Mouse (Mus musculus) gonadal fat pad, adult 2 months (tissue): ENCODE results near the gene Ndufb6. TPM values are rescaled to one million over a fixed set of nuclear protein-coding genes. Genes with fewer than 3 reads are reported as not detected.
"Not testable (repeated sequence)": the region's sequence is repeated elsewhere in the genome, so short reads cannot be mapped to it uniquely, and the experiment has no call there.

Source experiments
- DNase-seq: peaks from one replicate; pipeline ENCODE4 v3.0.0-alpha.2; 2012; ENCODE audit warnings: low read depth
- polyA plus RNA-seq: library from polyadenylated mRNA; depleted of rRNA; stranded (reverse); fragments of >200 nt; gene quantifications from 2 replicates; pipeline ENCODE4 v1.2.3, GENCODE M21; 2012; rRNA removed

Ndufb6 gene
- polyA plus RNA-seq = 85.4 and 99.4 TPM in 2 replicates

- no peak for DNase-seq
Measured at GRCm38 (mm10) chr4:40279276-40279900, at the start of gene Ndufb6. TSS of gene Ndufb6 (minus strand) at chr4:40279421.

- DNase-seq = no peak
Measured at GRCm38 (mm10) chr4:40327161-40327560, 47.9 kb upstream of the Ndufb6 start.

GRCm38 (mm10) chr4:40324620-40325019 lies 45.4 kb upstream of the Ndufb6 start:
- DNase-seq = no peak

DNA sequence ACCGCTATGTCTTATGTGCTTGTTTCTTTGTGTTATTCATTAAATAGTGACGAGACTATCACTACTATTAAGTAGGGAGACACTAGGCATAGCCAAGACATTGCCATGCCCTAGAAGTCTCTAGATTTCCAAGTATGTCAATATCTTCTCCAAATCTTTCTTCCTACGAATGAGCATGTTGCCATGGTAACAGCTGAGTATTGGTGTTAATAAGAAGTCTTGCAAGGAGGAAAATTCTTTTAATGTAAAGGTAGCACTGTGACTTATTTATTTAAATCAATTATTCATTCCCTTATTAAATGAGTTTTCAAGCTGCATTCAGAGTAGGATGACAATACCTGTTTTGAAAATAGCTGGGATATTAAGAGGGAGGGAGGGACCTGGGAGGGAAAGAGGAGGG lies 38.2 kb upstream of the Ndufb6 start:
- DNase-seq = no peak

DNA sequence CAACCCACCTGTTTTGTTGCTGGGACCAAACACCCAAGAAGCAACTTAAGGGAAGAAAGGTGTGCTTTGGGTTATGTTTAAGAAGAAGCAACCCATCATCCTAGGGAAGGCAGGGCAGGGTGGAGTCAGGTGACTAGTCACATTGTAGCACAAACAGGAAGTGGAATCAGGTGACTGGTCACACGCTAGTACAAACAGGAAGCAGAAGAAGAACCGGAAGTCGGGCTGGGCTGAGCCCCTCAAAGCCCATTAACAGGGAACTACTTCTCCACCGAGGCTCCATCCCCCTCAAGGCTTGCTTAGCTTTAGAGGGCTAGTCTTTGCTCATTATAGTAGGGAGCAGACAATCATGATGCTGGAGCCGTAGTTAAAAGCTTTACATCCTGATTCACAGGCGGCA lies 33.8 kb upstream of the Ndufb6 start:
- DNase-seq = no peak

- no peak for DNase-seq
Measured at GRCm38 (mm10) chr4:40312213-40312612, 33.0 kb upstream of the Ndufb6 start.

- peak; percentile 75 for DNase-seq
Measured at GRCm38 (mm10) chr4:40310796-40311383, 31.7 kb upstream of the Ndufb6 start.

DNA sequence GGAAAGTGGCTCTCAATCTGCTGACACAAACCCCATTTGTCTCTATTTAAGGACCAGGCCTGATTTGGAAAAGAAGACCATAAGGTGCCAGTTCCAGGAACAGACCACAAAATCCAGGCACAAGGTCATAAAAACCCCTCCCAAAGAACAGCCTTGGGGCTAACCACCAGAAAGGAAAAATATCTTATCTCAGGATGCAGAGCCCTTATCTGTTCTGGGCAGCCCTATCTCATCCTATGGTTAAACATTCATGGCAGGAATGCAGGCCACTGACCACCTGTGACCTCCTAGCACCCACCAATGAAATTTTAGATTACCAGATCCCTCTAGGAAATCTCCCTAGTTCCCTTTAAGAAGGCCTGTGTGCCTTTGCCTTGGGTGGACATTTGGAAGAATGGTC lies 30.5 kb upstream of the Ndufb6 start:
- DNase-seq = no peak

DNA sequence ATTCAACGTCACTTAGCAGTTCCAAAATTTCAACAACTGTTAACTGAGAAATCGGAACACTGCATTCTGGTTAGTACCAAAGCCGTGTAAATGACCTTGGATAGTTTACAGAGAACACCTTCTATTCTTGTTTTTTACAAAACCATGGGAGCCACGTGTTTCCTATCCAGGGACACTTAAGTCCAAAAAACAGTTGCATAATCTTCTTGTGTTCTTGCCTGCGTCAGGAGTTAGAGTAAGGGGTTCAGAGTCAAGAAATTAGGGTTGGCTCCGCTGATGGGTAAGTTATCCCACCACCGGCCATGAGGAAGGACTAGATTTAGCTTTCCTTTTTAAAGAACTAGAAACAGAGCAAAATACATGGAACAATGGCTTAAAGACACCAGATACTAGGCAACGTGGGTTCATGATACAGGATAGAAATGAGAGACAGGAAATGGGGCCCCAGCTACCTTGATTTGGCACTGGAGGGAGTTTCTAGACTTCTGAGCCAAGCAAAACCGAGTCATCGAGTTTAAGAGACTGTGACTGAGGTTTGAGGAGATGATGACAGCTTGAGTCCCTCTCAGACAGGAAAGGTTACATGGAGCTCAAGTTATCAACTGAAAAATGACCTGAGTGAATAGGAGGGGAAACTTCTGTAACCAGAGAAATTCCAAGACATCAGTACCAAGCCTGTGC lies 23.4 kb upstream of the Ndufb6 start:
- no peak for DNase-seq

- DNase-seq = no peak
Measured at GRCm38 (mm10) chr4:40301076-40301789, 22.0 kb upstream of the Ndufb6 start.

GRCm38 (mm10) chr4:40299169-40299568 lies 19.9 kb upstream of the Ndufb6 start:
- no peak for DNase-seq

- not testable (repeated sequence) for DNase-seq
Measured at GRCm38 (mm10) chr4:40291511-40291910, 12.3 kb upstream of the Ndufb6 start.

DNA sequence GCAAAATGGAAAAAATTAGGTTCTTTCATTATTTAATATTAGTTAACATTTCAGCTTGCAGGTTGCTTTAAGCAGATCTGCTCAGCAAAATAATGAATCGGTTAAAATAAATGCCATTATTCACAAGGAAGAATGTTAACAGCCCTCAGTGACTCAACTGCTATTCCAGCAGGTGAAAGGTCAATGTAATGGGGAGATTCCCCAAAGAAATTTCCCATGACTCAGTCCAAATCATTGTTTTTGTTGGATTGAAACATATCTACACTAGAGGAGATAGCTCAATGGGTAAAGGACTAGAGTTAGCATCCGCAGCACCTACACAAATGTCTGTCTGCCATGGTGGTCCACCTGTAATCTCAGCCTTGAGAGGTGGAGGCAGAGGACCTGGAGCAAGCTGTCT lies 9.8 kb upstream of the Ndufb6 start:
- no peak for DNase-seq

DNA sequence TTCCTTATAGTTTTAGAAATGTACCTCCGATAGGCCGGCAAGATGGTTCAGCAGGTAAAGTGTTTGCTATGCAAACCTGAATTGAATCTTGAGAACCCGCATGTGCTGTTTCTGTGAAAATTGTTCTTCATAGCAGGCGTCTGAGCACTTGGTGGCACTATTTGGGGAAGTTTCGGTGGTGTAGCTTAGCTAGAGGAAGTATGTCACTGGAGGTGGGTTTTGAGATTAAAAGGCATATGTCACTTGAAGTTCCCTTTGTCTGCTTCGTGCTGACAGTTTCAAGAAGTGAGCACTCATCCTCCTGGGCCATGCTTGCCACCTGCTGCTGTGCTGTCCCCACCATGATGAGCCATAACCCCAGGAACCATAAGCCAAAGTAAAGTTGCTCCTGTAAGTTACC lies 8.2 kb upstream of the Ndufb6 start:
- no peak for DNase-seq

GRCm38 (mm10) chr4:40285582-40285981 lies 6.4 kb upstream of the Ndufb6 start:
- DNase-seq = no peak

DNA sequence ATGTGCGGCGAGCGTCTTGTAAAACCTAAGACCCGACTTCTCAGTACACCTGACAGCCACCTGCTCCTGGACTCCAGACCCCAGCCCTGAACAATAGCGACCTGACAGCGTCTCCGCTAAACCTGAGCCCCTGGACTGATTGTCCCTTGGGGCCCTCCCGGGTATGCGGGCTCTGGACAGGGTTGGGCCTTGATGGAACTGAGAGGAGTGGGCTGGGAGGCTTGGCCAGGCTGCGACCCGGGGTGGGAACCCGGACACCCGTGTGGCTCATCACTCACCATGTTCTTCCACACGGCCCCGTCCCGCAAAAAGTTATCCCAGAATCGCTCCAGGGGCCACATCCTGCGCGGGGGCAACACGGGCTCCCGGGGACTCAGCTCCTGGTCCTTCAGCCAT lies 343 bp downstream of the Ndufb6 start:
- DNase-seq = no peak

DNA sequence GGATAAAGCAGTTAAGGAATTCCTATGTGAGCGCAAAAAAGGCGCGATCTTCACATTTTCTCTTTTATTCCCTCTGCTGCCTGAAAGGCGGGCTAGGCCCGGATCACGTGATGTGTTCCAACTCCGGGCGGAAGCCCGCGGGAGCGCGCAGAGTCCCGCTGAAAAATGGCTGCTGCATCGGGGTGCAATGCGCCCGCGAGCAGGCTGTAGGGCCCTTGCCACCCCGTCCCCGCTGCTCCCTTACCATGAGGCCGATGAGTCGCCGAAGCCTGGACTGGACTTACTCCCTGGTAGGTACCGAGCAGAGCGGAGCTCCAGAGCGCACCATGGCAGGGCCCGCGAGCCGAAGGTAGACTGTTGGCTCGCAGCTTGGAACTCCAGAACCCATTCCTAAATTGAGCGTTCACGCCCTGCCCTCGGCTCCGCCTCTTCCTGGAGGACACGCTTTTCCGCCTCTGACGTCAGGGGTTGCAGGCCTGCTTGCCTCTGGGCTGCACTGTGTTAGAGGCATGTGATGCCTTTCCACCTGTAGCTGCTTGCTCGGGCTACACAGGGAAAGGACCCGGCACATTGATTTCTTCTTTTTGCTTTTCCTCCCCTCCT lies 9.7 kb downstream of the Ndufb6 start, which contains the start of the genes Smim27 and Topors:
Gene Smim27, plus strand, starts transcription at position 150 of the 603 bp plus-strand sequence.
Gene Topors, minus strand, starts transcription at position 421 of the 603 bp plus-strand sequence.
- DNase-seq = peak; percentile 87

GRCm38 (mm10) chr4:40268835-40269234 lies 10.4 kb downstream of the Ndufb6 start:
- DNase-seq = no peak

DNA sequence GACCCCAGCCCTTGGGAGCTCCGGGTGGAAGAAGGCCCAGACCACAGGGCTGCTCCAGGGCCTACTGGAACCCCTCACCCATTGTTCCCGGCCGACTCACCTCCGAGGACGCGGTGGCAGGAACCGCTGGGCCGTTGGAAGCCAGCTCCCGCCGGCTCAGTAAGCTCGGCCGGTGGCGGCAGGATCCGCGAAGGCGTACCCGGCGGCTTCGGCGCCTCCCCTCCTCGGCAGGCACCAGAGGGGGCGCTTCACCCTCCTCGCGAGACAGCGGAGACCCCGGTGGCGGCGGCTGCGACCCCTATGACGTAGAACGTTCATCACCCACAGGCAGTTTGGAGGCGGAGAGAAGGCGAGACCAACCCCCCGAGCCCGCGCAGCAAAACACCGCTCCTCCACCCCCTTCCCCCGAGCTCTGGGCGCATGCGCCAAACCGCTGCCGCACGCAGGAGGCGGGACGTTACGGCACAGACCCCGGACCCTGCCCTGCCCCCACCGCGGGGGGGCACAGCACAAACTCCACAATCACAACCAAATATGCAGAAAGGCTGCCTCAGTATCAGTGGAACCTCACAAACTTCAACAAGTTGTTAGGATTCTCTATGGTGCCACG lies 10.9 kb downstream of the Ndufb6 start:
- DNase-seq = no peak

DNA sequence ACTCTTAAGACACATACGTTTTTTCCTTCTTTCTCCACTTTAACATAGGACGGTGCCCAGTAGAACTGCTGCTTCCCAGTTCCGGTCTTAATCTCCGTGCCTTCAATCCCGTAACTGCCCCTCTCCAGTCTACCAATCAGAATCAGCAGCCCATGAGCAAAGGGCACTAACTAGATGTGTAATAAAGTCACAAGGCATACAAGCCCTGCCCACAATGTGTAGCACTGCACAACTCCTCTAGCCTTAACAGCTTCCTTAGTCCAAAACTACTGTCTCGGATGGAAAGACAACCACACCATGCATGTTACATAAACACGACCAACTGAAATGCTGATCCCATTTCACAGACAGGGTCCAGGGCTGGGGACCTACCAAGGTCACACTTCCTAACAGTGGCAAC lies 11.5 kb downstream of the Ndufb6 start:
- DNase-seq = no peak

DNA sequence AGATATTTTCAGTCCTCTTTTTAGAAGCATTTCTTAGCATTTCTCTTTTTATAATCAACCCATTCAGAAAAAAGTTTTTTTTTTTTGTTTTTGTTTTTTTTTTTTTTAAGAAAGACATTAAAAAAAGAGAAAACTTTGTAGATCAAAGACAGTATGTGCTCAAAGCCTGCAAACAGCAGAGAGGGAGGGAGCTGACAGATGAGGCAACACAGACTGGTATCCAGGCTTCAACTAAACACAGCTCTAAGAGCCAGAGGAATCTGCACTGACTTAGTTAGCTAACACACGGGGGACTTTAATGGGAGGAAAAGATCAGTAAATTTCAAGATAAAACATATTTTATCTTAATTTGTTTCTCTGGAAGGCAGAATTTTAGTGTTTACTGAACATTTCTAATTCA lies 14.9 kb downstream of the Ndufb6 start:
- DNase-seq = no peak
